Mouse (Mus musculus) Patski (cell line): ENCODE data around the gene St3gal2. TPM values are rescaled to one million over a fixed set of nuclear protein-coding genes. Genes with fewer than 3 reads are reported as not detected.
A peak's percentile ranks its signal among the peaks of the same experiment; 100 is the strongest.
"Not testable (repeated sequence)": the region's sequence is repeated elsewhere in the genome, so short reads cannot be mapped to it uniquely, and the experiment has no call there.

Experiments used
- ATAC-seq: fragments of 100-300 bp; one replicate; pipeline ENCODE4 v1.8.0; 2021
- CTCF ChIA-PET: fragments of 350-600 bp; sonication (Branson Sonifier 250); formaldehyde crosslinking; loops from one replicate; lab custom pipeline; 2022; ENCODE audit warnings: inconsistent platforms; lab: Charles Lee
- POLR2A ChIA-PET: fragments of 350-600 bp; sonication (Branson Sonifier 250); formaldehyde crosslinking; loops from one replicate; lab custom pipeline; 2022; ENCODE audit warnings: antibody characterized with exemption, inconsistent platforms; lab: Charles Lee
- DNase-seq: peaks from one replicate; pipeline ENCODE4 v3.0.0-alpha.2; 2011; ENCODE audit warnings: low read depth, low spot score
- H3K27me3 ChIP-seq: fragments of 371-371 bp; one replicate; pipeline ENCODE4 v1.5.1; 2021
- CTCF ChIP-seq: fragments of 100-300 bp; IDR thresholded peaks from one replicate; pipeline ENCODE4 v1.5.1; 2021
- in situ Hi-C: fragments of 300-500 bp; cut with MboI; formaldehyde crosslinking; loops from 3 replicates; pipeline ENCODE4 v1.11.1; 2018; ENCODE audit warnings: low pct_unique_long_range_greater_than_20kb, mixed read lengths
- polyA plus RNA-seq: library from polyadenylated mRNA; unstranded; gene quantifications from one replicate; pipeline ENCODE4 v1.2.3, GENCODE M21; 2021

The St3gal2 gene
- polyA plus RNA-seq, 1 experiment from 2014 or later: 88.1 TPM

DNA sequence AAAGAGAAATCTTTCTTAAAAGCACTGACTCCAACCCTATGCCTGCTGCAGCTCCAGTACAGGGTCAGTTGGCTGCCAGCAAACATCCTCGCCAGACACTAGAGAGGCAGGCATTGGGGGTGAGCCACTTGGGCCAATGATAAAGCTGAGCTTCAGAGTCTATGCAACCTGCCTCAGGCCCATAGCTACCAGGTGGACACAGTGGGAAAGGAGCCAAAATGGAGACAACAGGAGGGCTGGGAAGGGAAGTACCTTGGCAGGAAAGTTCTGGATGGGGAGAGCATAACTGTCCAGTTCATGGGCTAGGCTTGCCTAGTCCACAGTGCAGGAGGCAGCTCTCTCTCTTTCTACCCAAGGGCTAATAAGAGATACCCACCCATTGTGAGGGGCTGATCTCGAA lies 26.8 kb upstream of the St3gal2 start:
- no peak for TF ChIP-seq CTCF
- DNase-seq: no peak
- POLR2A ChIA-PET: no interaction called here
- in situ Hi-C loops: no loop called here
- no peaks in the 10 kb centered on the region for H3K27me3 ChIP-seq
- CTCF ChIA-PET: no interaction called here
- ATAC-seq: no peak

DNA sequence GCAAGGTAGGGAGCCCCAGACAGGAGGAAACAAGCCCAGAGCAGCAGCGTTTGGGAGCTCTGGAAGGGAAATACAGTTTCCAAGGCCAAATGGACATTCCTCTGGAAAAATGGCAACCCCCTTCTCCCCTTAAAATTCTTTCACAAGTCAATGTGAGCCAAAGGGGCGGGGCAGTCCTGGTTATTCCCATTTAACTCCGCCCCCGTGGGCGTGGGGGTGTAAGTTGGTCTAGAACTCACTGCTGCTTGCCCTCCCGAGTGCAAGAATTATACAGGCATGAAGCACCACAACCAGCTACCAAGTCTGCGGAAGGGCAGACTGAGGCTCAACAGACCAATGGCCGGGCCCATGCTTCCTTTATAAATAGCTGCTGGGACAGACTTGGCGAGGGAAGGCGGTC lies 24.9 kb upstream of the St3gal2 start:
- CTCF ChIA-PET: interaction anchor here (1.2 kb wide), 1 partner anchor 10 kb away, joined by 3 read pairs; no protein-coding TSS in a partner anchor
- no peaks in the 10 kb centered on the region for H3K27me3 ChIP-seq
- ATAC-seq: no peak
- POLR2A ChIA-PET: no interaction called here
- in situ Hi-C loops: no loop called here
- DNase-seq: no peak
- TF ChIP-seq CTCF: no peak

DNA sequence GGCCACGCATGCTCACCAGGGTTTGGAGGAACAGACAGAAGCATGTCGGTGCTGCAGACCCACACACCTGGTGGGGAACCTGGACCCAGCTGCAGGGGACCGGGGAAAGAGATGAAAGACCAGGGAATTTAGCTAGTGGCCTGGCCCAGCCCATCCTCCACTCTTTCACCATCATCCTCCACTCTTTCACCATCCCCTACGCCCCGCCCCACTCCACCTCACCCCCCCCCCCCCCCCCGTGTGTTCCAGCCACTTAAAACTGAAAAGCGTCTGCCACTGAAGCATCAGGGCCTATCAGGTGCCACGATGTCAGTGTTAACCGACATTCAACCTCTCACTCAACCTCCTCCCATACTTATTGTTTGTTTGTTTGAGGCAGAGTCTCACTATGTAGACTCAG lies 24.5 kb upstream of the St3gal2 start:
- no peaks in the 10 kb centered on the region for H3K27me3 ChIP-seq
- in situ Hi-C loops: no loop called here
- DNase-seq (no peak), ATAC-seq (no peak)
- no peak for TF ChIP-seq CTCF
- ChIA-PET CTCF (interaction anchor here (1.2 kb wide), 1 partner anchor 10 kb away, joined by 3 read pairs; no protein-coding TSS in a partner anchor), POLR2A (no interaction called here)

DNA sequence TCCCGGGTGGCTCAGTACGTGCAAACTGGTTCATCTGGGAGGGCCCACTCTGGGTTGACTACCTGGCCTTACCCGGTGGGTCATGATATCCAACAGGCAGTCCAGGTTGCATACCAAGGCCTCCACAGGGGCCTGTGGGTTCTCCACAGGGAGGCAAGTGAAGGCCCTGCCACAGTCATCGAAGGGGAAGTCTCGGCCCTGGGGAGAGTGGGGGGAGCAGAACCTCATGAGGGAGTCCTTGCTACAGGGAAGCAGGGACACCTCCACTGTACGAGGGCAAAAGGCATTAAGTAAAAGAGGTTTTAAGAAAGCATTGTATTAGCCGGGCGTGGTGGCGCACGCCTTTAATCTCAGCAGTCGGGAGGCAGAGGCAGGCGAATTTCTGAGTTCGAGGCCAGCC lies 23.9 kb upstream of the St3gal2 start:
- no peak for ATAC-seq
- CTCF ChIA-PET: interaction anchor here (1.2 kb wide), 1 partner anchor 11 kb away, joined by 3 read pairs; no protein-coding TSS in a partner anchor
- no peaks in the 10 kb centered on the region for H3K27me3 ChIP-seq
- TF ChIP-seq CTCF: no peak
- POLR2A ChIA-PET: no interaction called here
- DNase-seq: no peak
- in situ Hi-C loops: no loop called here

DNA sequence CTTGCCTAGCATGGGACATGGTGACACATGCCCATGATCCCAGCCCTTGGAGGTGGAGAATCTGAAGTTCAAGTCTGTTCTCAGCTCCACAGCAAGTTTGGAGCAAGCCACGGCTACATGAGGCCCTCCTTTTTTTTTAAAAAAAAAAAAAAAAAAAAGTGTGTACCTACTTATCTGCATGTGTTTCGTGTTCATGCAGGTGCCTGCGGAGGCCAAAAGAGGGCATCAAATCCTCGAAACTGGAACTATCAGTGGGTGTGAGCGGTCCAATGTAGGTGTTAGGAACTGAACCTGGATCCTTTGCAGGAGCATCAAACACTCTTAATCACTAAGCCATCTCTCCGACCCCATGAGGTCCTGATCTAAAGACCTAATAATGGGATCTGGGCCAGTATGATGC lies 22.2 kb upstream of the St3gal2 start:
- ATAC-seq (no peak), DNase-seq (no peak)
- no peaks in the 10 kb centered on the region for H3K27me3 ChIP-seq
- POLR2A ChIA-PET: no interaction called here
- in situ Hi-C loops: no loop called here
- TF ChIP-seq CTCF: no peak
- CTCF ChIA-PET: interaction anchor here (0.6 kb wide), 1 partner anchor 190 kb away, joined by 3 read pairs; no protein-coding TSS in a partner anchor

DNA sequence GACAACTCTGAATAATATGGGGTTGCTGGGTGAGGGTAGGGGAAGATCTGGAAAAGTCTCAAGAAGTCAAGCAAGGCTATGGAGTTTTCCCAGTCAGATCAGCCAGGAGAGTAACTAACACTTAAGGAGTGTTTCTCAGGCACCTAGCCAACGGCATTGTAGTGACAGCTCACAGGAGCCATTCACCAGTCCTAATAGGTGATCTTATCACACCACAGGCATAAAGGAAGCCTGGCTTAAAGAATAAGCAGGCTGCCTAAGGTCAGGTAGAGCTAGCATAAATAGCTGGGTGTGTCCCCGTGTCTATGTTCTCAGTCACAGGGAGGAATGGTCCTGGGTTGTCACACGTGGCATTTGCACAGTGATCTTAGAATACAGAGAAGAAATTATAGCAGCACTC lies 18.7 kb upstream of the St3gal2 start:
- TF ChIP-seq CTCF: no peak
- no peaks in the 10 kb centered on the region for H3K27me3 ChIP-seq
- CTCF ChIA-PET: interaction anchor here (0.6 to 1.0 kb wide), 2 partner anchors 17 to 70 kb away, joined by 3 read pairs; no protein-coding TSS in a partner anchor
- ATAC-seq: no peak
- no peak for DNase-seq
- in situ Hi-C loops: no loop called here
- POLR2A ChIA-PET: interaction anchor here (0.6 to 1.0 kb wide), 6 partner anchors 13 to 135 kb away, joined by 3 to 6 read pairs (median 3); no protein-coding TSS in a partner anchor

DNA sequence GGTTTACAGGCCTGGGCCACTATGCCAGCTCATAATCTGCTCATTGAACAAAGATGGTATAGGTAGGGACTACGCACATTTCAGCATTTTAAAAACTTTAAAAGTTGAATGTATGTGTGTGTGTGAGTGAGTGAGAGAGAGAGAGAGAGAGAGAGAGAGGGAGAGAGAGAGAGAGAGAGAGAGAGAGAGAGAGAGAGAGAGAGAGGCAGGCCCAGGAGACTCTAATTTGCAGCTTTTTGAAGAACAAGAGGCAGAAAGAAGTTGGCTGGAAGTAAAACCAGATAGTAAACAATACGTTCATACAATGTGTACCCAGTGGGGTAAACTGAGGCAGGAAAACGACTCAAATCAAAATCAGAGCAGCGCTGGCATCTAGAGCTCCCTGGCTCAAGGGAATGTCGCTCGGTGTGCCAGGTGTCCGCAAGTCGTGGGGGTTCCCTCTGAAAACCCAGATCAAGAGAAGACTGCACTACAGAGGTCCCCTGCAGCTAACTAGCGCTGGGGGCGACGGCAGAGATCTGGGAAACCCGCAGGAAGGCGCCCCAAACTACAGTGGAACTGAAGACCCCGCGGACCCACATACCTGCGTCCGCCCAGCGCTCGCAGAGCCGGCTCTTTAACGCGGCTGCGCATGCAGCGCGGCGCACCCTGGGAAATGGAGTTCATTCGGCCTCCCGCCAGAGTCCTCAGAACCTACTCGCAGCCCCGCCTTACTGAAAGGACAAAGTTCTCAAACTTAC lies 17.7 kb upstream of the St3gal2 start, which contains the start of gene Fuk:
Gene Fuk, minus strand, starts transcription at position 650 of the 740 bp plus-strand sequence.
- ATAC-seq (peak; percentile 78), DNase-seq (peak; percentile 33)
- ChIA-PET POLR2A (interaction anchor here (0.6 to 1.0 kb wide), 6 partner anchors 8 to 135 kb away, joined by 3 to 5 read pairs (median 3); no protein-coding TSS in a partner anchor), CTCF (interaction anchor here (1.0 kb wide), 1 partner anchor 16 kb away, joined by 3 read pairs; no protein-coding TSS in a partner anchor)
- in situ Hi-C loops: no loop called here
- no peaks in the 10 kb centered on the region for H3K27me3 ChIP-seq
- TF ChIP-seq CTCF: no peak

DNA sequence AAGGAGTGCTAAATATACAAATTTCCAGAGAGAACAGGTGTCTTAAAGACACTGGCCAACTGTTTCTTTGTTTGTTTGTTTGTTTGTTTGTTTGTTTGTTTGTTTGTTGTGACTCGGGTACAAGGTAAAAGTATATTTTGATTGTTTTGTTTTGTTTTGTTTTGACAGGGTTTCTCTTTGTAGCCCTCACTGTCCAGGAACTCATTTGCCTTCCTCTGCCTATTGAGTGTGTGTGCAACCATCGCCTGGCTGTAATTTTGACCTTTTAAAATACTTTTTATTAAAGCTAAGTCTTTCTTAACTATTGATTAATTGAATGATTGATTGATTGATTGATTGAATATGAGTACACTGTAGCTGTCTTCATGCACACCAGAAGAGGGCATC lies 17.1 kb upstream of the St3gal2 start:
- ChIA-PET POLR2A (interaction anchor here (0.7 kb wide), 1 partner anchor 27 kb away, joined by 5 read pairs; no protein-coding TSS in a partner anchor), CTCF (no interaction called here)
- no peak for TF ChIP-seq CTCF
- DNase-seq (no peak), ATAC-seq (no peak)
- in situ Hi-C loops: no loop called here
- H3K27me3 ChIP-seq: no peaks in the 10 kb centered on the region

DNA sequence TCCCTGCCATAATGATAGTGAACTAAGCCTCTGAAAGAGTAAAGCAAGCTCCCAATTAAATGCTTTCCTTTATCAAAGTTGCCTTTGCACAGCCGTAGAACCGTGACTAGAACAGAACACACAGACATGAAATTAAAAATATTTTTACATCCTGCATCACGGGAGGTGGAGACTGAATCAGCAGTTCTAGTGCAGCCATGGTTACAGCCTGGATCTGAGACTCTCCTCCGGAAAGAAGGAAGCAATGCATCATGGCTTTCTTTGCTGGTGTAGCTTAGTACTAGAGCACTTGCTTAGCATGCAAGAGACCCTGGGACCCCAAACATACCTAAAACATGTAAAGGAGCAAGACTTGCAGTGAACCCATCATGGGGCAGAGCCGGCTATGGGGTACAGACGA lies 14.3 kb upstream of the St3gal2 start:
- POLR2A ChIA-PET: no interaction called here
- H3K27me3 ChIP-seq: no peaks in the 10 kb centered on the region
- CTCF ChIA-PET: no interaction called here
- TF ChIP-seq CTCF: no peak
- ATAC-seq (no peak), DNase-seq (no peak)
- in situ Hi-C loops: no loop called here

DNA sequence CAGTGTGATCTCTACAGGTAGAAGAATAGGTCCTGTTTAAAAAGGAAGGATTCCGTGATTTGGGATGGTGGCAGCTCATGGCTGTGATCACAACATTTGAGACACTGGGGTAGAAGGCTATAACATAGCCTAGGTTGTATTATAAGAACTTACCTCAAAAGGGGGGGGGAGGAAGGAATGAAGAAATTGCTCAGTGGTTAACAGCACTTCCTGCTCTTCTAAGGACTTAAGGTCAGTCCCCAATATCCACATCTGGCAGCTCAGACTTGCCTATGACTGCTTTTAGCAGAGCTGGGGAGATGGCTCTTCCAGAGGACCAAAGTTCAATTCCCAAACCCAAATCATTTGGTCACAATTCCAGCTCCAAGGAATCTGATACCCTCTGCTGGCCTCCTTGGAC lies 13.0 kb upstream of the St3gal2 start:
- POLR2A ChIA-PET: no interaction called here
- DNase-seq: no peak
- no peaks in the 10 kb centered on the region for H3K27me3 ChIP-seq
- in situ Hi-C loops: no loop called here
- no peak for ATAC-seq
- TF ChIP-seq CTCF: no peak
- CTCF ChIA-PET: no interaction called here

DNA sequence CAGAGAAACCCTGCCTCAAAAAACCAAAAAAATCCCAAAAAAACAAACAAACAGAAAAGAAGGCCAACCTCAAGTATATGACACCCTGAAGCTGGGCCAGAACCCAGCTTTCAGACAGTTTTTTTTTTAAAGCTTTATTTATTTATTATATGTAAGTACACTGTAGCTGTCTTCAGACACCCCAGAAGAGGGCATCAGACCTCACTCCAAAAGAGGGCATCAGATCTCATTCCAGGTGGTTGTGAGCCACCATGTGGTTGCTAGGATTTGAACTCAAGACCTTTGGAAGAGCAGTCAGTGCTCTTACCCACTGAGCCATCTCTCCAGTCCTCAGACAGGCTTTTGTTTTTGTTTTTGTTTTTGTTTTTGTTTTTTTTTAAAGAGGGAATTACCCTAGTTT lies 9.9 kb upstream of the St3gal2 start:
- POLR2A ChIA-PET: interaction anchor here (0.6 kb wide), 1 partner anchor 8 kb away, joined by 5 read pairs; the partner anchor contains the start of gene Fuk
- H3K27me3 ChIP-seq, DNase-seq, ATAC-seq: not testable (repeated sequence)
- peak; percentile 56 for TF ChIP-seq CTCF
- in situ Hi-C loops: loop anchor here (5.0 kb wide), 1 partner anchor 57 kb away; no protein-coding TSS in a partner anchor
- CTCF ChIA-PET: interaction anchor here (1.0 kb wide), 1 partner anchor 57 kb away, joined by 4 read pairs; no protein-coding TSS in a partner anchor
